In the genomic region with DNA sequence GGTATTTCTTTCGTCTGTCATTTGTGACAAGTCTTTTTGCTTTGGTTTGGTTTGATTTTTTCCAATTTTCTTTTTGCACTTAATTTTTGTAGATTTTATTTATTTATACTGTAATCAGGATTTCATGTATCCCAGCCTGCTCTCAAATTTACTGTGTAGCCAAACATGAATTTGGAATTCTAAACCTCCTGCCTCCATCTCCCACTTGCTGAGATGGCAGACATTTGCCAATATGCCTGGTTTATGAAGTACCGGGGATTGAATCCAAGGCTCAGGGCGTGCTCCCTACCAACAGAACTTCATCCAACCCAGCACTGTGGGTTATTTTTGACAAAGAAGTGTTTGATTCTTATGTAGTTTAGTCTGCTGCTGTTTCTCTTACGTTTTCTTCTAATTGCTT, we compare ENCODE assay signal across 4 mouse cellular contexts.
"Had no signal": no experiment of that assay in that cellular context is flagged by ENCODE, and none has a peak within 500 bp of the region (broad histone marks: within the 10 kb centered on the region; RNA-seq: fewer than 3 reads in every experiment).

No protein-coding gene starts in this region.

- H3K9me3 ChIP-seq: neural tube, embryonic 13.5 days; neural tube, embryonic 15.5 days; stomach, embryonic 15.5 days had no signal

- H3K36me3 ChIP-seq: neural tube, embryonic 13.5 days; neural tube, embryonic 15.5 days; stomach, embryonic 15.5 days had no signal

- H3K4me2 ChIP-seq: neural tube, embryonic 13.5 days; neural tube, embryonic 15.5 days; stomach, embryonic 15.5 days had no signal

- H3K4me3 ChIP-seq: neural tube, embryonic 13.5 days; neural tube, embryonic 15.5 days; stomach, embryonic 15.5 days had no signal

- H3K27ac ChIP-seq: neural tube, embryonic 13.5 days; neural tube, embryonic 15.5 days; stomach, embryonic 15.5 days; stomach, postnatal 0 days had no signal

- H3K4me1 ChIP-seq: neural tube, embryonic 13.5 days; stomach, embryonic 15.5 days had no signal

- H3K27me3 ChIP-seq: neural tube, embryonic 13.5 days; stomach, embryonic 15.5 days had no signal

- H3K9ac ChIP-seq: neural tube, embryonic 13.5 days; neural tube, embryonic 15.5 days; stomach, embryonic 15.5 days had no signal
